Mouse (Mus musculus) induced T-regulatory cell, adult 2 months (primary cell): ENCODE results near the gene Stkld1.
A peak's percentile ranks its signal among the peaks of the same experiment; 100 is the strongest.

Experiments
- DNase-seq: peaks from one replicate; pipeline ENCODE4 v3.0.0-alpha.2; 2012; ENCODE audit warnings: low read depth

Stkld1 gene

DNA sequence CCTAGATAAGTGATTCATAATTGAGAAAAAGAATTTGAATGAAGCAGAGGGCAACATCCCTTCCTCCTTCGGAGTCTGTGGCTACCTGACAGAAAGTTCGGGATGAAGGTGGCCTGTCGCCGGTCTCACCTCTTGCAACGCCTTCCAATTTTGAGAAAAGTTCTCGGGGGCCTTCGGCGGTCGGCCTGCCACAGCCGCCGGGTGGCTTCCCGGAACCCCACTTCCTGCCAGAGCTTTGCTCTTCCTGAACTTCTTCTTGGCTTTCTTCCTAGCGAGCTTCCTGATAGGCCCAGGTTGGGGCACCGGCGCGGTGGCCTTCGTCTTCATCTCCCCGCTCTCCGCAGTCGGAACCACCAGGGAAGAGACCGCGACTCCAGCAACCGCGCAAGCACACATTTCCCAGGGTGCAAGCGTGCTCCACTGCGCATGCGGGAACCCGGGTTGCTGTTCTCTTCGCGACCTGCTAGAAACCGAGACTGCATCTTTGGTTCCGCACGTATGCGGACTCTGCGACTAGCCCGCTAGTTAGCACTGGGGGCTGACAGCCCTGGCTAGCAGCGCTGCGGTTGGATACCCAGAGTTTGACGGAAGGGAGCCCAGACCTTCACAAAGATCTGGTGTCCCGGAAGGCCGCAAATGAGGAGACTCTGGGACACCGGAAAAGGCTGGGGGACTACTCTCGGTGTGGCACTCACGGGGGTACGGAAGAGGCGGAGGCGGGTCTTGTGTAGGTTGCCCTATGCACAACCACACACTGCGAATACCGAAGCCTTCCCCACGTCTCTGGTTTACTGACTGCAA, 30.3 kb downstream of the Stkld1 start, which contains the start of gene Rexo4:
TSS of gene Rexo4 (minus strand) at position 464 of the 801 bp plus-strand sequence.
- peak; percentile 99 for DNase-seq

DNA sequence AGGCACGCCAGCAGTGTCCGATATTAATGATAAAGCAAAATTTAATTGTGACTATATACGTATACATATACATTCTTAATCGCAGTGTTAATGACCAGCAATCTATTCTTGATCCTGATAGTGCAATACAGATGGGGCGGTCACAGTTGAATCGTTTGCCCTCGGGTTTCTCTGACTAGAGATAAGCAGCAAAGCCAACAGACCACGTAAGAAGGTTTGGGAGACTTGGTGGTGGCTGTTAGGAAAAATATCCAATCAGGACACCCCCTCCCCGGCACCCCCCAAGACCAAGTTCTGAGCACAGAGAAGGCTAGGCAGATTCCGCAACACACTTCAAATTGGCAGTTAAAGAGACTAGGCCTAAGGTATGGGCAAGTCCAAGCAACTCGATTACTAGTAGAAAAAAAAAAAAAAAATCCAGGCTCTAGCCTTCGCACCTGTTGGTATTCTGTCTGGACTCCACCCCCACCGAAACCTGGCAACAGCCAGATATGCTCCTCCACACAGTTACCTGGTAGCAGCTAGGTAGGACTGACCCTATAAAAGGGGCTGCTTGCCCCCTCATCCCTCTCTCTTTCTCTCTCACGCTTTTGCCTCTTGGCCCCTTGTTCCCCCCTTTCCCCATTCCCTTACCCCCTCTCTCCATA, 31.0 kb downstream of the Stkld1 start:
- no peak for DNase-seq

DNA sequence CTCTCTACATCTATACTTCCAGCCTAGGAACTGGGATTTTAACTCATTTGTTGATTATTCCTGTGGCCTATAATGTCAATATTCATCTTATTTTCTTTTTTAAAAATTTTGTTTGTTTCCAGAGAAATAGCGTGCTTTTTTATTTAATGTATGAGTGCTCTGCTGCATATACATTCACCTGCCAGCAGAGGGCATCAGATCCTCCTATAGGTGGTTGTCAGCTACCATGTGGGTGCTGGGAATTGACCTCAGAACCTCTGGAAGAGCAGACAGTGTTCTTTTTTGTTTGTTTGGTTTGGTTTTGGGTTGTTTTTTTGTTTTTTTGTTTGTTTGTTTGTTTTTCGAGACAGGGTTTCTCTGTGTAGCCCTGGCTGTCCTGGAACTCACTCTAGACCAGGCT, 33.4 kb downstream of the Stkld1 start:
- DNase-seq, result peak; percentile 42

DNA sequence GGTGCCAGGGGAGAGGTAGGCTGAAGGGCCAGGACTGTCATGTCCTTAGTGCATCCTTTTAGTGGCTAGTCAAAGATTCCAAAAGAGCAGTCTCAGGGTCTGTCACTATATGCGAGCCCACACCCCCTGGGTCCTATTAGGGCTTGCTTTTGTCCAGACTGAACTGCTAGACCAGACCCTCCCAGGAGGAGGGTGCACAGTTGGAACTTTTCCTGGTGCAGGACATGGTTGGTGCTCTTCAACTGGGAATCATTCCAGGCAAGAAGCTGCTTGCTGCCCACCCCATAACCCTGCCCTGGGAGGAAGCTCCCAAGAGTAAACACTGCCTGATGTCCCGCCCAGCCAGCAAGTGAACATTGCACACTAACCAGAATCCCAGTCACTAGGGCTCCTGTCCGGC, 39.3 kb downstream of the Stkld1 start, which contains the start of gene Adamts13:
TSS of gene Adamts13 (plus strand) at position 301 of the 400 bp plus-strand sequence.
- DNase-seq, result no peak

DNA sequence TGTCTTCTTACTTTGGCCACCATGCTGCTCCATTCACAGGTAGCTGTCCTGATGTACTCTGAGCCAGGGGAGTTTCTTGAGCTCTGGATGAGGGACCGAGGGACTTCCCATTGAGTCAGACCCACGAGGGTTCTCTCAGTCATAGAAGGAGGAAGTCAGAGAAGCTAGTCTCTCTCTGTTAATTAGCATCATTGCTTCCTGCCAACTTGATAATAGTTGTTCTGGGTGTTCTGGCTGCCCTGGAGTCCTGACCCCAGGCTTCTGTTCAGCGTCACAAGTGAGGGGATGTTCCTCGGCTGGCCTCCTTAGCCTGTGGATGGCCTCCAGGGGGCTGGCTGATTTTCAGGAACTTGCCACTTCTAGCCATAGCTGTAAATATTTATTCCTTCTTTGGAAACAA, 40.1 kb downstream of the Stkld1 start:
- peak; percentile 47 for DNase-seq

DNA sequence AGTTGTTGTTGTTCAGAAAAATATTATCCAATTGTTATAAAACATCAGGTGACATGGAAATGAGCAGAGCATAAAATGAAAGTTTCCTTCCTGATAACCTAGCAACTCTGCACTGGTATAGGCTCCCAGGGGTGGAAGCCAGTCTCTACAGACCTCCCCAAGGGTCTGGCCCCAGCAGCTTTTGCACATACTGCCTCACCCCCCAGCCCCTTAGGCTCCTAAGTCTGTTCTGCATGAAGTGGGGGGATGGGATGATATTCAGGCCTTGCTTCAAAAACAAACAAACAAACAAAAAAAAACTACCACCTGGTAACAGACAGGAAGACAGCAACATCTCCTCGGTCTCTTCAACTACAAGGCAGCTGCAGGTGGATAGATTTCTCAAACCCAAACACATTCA, 46.5 kb downstream of the Stkld1 start:
- no peak for DNase-seq

DNA sequence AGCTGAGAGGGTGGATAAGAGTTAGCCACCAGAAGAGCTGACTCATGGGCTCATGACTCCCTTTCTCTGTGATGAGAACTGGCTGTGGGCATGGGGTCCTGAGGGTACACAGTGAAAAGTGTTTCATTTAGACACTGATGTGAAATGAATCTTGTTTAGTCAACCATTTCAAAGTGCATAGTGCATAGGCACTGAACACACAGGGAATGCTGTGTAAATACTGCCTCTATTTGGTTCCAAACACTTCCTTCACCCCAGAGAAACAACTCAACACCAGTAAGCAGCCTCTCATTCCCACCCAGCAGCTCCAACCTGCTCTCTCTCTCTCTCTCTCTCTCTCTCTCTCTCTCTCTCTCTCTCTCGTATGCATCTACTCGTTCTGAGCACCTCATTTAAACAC, 50.3 kb downstream of the Stkld1 start:
- DNase-seq, result no peak

DNA sequence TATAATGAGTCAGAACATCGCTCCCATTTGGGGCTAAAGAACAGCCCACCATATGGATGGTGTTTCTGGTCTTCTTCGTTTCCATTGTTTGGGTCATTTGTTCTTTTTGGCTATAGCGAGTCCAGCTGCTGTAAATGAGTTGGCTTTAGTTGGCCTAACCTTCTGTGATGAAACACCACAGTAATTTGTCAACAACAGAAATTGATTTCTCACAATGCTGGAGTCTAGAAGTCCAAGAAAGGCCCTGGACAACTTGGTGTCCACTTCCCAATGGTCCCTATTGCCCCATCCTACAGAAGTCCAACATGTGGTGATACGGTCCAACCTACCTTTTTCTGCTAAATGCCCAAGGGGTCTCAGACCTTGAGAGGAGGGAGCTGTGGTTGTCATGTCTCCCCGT, 50.8 kb downstream of the Stkld1 start:
- DNase-seq, result no peak

DNA sequence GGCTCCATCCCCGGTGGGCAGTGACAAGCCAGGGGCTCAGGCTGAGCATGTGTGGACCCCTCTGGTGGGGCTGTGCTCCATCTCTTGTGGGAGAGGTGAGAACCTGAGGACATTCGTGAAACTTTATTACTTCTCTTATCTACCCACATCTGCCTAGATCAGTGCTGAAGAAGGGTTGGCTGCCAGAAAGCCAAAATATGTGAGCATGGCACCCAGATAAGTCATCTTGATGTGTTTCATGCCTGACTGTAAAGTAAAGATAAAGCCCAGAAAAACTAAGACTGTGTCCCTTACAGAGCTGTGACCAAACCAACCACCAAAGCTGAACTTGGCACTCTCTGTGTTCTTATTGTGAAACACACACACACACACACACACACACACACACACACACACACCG, 60.1 kb downstream of the Stkld1 start:
- DNase-seq, result no peak

DNA sequence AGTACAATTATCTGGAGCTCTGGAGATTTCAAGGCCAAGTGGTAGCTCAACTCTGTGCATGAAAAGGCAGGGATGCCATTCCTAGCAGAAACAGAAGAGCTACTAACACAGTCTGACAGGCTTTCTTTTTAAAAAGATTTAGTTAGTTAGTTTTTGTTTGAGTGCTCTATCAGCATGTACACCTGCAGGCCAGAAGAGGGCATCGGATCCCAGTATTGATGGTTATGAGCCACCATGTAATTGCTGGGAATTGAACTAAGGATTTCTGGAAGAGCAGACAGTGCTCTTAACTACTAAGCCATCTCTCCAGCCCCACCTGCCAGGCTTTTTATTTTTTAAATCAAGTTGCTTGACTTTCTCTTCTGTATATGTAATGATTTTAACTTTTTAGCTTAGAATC, 63.7 kb downstream of the Stkld1 start:
- peak; percentile 35 for DNase-seq

DNA sequence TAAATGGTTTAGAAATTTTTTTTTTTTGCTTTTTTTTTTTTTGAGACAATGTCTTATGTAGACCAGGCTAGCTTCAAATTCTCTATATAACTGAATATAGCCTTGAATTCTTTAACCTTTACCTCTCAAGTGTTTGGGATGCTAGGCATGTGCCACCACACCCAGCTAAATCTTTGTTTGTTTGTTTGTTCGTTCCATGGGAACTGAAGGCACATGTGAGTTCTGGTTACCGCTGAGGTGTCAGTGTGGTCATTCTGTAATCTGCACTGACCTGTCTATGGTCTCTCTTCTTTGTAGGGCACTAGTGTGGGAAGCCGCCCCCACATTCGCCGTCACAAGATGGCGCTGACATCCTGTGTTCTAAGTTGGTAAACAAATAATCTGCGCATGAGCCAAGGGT, 64.1 kb downstream of the Stkld1 start:
- no peak for DNase-seq
